Mouse (Mus musculus) cerebellum, postnatal 10 days (tissue): ENCODE results near the gene Il4ra.
A peak's percentile ranks its signal among the peaks of the same experiment; 100 is the strongest.

Experiments used
- DNase-seq, 2 experiments: peaks; one replicate each; pipeline ENCODE4 v3.0.0; 2021; ENCODE audit warnings: mixed read lengths in 2 of 2

Gene Il4ra

DNA sequence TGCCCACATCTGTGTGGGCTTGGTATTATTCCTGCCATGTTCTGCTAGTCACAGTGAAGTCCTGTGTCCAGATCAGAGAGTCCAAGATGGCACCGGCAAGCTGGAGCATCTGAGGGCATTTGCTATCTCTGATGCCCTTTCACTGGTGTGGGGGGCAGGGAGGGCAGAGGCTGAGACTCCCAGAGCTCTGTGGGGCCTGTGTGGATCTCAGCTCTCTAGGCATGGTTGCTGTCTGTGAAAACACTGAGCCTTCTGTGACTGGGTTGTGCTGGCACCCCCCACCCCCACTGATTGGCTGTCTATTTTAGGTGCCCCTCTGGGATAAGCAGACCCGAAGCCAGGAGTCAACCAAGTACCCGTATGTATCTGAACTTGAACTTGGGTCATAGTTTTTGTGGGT, 22.9 kb downstream of the Il4ra start:
- DNase-seq = no peak

GRCm38 (mm10) chr7:125575738-125576540, 24.0 kb downstream of the Il4ra start:
- no peak for DNase-seq

DNA sequence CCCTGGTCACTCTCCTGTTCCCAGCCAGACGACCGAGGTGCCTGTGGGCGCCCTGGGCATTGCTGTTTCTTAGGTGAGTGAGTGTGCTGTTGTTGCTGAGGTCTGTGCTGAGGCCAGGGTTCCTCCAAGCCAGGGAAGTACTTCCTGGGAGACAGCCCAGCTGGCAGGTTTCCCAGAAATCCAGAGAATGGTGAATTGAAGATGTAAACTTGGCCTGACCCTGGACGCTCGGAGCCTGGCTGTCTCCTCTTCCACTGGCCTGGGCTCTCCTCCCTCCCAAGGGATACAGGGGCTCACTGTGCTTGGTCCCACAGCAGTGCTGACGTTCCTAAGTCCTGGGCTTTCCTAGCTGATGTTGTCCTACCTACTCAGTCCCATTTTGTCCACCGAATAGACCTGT, 25.1 kb downstream of the Il4ra start:
- peak; percentile 81 to 82 for DNase-seq

DNA sequence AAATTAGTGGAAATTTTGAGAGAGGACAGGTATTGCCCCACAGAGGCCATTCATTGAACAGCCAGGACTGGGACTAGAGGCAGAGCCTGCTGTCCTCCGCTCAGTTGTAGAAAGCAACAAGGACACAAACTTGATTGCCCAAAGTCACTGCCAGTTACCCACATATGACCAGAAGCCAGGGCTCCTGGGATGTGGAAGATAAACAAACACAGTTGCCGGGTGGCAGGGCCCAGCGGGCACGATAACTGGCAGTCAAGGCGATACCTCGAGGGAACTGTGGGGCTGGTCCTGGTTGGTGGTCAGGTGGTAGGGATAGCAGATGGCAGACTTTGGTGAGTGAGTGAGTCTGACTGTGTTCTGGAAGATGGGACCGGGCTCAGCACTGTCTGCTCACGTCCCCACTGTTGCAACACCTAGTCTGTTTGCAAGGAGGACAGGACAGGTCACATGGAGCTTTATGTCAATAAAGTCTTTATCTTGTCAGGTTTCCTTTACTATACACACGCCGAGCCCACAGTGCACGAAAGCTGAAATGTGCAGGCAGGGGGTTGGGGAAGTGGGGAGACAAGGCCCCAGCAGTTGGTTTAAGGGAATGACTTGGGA, 25.7 kb downstream of the Il4ra start:
- peak; percentile 58 to 62 for DNase-seq

GRCm38 (mm10) chr7:125578106-125578505, 26.2 kb downstream of the Il4ra start:
- DNase-seq = peak in 1 of 2 experiments; percentile 26

- no peak for DNase-seq
Measured at GRCm38 (mm10) chr7:125579545-125580219, 27.8 kb downstream of the Il4ra start.

- no peak for DNase-seq
Measured at GRCm38 (mm10) chr7:125580220-125580549, 28.3 kb downstream of the Il4ra start.

DNA sequence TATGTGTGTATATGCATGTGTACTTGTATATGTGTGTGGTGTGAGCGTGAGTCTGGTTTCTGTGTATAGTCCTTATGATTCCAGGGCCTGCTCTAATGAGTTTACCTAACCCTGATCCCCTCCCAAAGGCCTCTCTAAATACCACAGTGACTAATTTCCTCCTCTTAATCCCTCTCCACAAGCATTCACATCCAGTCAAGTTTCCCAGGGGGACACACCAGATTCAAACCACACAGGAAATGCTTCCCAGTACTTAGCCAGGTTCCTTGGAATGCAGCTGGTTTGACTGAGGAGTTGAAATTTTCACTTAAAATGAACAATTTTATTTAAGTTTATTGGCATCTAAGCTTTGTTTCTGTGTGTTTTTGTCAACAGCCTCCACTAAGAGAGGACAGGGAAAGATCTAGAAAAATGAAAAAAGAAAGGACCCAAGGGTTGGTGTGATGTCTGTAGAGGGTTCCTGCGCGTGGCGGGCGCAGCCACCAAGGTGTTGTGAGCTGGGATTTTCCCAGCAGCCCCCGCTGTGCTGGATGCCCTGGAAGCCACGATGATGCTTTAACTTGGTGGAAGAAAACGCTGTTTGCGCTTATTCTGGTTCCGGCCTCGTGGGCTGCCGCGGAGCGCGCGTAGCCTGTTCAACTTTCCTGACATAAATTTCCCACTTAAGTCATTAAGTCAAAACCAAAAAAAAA, 28.9 kb downstream of the Il4ra start:
- peak in 1 of 2 experiments; percentile 28 for DNase-seq

GRCm38 (mm10) chr7:125581317-125581672, 29.4 kb downstream of the Il4ra start:
- DNase-seq = peak; percentile 96 to 97

GRCm38 (mm10) chr7:125583325-125584004, 31.5 kb downstream of the Il4ra start:
- no peak for DNase-seq

GRCm38 (mm10) chr7:125584005-125584369, 32.1 kb downstream of the Il4ra start:
- no peak for DNase-seq

- DNase-seq = no peak
Measured at GRCm38 (mm10) chr7:125586355-125586754, 34.4 kb downstream of the Il4ra start.

DNA sequence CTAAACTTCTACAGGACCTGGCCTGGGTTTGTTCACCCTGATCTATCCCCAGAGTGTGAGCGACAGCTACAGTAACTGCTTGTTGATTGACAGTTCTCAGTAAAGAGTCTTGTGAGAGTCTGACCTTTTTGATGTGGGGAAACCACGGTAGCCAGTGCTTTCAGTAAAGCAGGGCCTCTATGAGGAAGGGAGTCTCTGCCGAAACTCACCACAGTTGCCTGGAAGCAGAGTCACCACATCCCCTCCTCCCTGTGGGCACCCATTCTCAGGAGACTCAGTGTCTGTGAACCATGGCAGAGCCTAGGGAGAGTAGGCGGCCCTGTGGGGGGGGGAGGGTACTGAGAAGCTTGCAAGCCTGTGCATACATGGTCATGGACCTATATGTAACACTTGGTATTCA, 36.8 kb downstream of the Il4ra start:
- DNase-seq = no peak

GRCm38 (mm10) chr7:125589896-125590295, 38.0 kb downstream of the Il4ra start:
- no peak for DNase-seq

GRCm38 (mm10) chr7:125593831-125594230, 41.9 kb downstream of the Il4ra start:
- DNase-seq = no peak

DNA sequence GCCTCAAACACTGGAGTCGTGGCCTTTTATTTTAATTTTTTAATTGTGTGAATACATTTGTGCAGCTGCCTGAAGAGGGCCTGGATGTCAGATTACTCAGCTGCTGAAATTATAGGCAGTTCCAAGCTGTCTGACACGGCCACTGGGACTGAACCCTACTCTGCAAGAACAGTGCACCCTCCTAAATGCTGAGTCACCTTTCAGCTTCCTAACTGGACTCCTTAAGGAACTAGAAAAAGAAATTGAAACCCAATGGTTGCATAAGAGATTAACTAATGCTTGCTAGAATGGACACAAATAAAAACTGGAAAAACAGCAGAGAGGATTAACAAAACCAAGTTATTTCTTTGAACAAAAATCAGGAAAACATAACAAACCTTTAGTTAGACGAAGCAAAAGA, 44.5 kb downstream of the Il4ra start:
- no peak for DNase-seq

- no peak for DNase-seq
Measured at GRCm38 (mm10) chr7:125597083-125597482, 45.2 kb downstream of the Il4ra start.

DNA sequence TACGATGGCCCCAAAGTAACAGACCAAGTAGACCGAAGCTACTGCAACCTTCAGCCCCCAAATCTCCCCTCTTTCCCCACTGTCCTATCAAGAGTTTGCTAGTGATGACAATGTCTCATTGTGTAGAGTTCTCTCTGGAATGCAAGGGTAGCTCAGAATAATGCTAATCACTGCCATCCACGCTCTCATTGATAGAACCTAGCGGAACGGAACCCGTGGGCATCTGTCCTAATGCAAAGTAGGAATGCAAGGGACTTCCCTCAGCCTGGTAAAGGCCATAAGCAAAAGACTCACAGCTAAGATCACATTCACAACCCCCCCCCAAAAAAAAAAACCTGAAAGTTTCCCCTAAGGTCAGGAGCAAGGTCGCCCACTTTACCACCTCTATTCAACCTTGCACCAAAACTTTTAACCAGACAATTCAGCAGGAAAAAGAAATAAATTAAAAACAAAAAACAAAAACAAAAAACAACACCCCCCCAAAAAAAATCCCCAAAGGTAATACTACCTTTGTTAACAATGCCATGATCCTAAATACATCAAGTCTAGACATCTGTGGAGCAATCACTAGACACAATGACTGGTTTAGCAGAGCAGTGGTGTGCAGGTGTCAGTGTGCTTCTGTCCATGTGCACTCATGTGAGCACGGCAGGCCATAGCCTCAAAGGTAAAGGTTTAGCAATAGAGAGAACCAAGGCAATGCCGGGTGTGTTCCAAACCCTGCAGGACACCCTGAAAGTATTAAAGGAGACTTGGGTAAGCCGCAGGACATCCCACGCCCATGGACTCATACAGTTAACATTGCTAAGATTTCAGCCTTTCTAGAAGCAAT, 45.8 kb downstream of the Il4ra start:
- no peak for DNase-seq

GRCm38 (mm10) chr7:125599373-125599973, 47.6 kb downstream of the Il4ra start:
- no peak for DNase-seq

DNA sequence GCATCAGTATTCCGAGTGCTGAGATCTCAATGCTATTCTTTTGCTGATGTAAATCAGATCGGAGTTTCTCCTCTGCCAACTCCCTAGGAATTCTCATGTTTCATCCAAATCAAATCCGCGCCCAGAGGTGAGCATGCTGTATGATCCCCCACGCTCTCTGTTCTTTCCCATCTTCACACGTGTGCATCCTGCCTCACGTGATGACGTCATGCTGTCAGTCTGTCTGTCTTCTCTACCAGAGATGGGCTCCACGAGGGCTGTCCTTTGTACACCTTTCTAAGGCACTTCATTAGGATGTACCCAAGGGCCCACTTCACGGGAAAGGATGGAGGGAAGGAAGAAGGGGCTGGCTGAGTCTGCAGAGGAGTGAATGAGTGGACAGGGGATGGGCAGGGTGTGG, 48.2 kb downstream of the Il4ra start:
- DNase-seq = no peak

GRCm38 (mm10) chr7:125600612-125601279, 48.8 kb downstream of the Il4ra start:
- no peak for DNase-seq
